Mouse (Mus musculus) intestine, embryonic 14.5 days (tissue): Measurements from ENCODE around the gene Cntrob. TPM values are rescaled to one million over a fixed set of nuclear protein-coding genes. Genes with fewer than 3 reads are reported as not detected.

ENCODE experiments used
- ATAC-seq: fragments of 200-750 bp; cut with Nextera tagmentation; replicated peaks from 2 replicates; pipeline ENCODE4 v1.8.0; 2017; ENCODE audit warnings: low read depth, moderate number of reproducible peaks, moderate TSS enrichment, moderate library complexity; ENCODE audit not compliant: low FRiP score, low TSS enrichment
- DNase-seq: peaks from one replicate; pipeline ENCODE4 v3.0.0-alpha.2; 2018; ENCODE audit warnings: low spot score
- H3K27ac ChIP-seq: fragments of 300-500 bp; sonication (generic); 2 replicates; pipeline ENCODE4 v1.5.1; 2014; ENCODE audit warnings: low read depth, mild to moderate bottlenecking, control low read depth
- H3K27me3 ChIP-seq: fragments of 300-500 bp; sonication (generic); replicated peaks from 2 replicates; pipeline ENCODE4 v1.6.1; 2014; ENCODE audit warnings: low read length, control low read depth; ENCODE audit not compliant: control insufficient read depth, insufficient read depth
- H3K36me3 ChIP-seq: fragments of 300-500 bp; sonication (generic); 2 replicates; pipeline ENCODE4 v1.6.1; 2014; ENCODE audit warnings: low read length, control low read depth; ENCODE audit not compliant: control insufficient read depth, insufficient read depth
- H3K4me1 ChIP-seq: fragments of 300-500 bp; sonication (generic); replicated peaks from 2 replicates; pipeline ENCODE4 v1.6.1; 2014; ENCODE audit warnings: low read length, control low read depth, mixed read lengths; ENCODE audit not compliant: control insufficient read depth, insufficient read depth
- H3K4me2 ChIP-seq: fragments of 300-500 bp; sonication (generic); 2 replicates; pipeline ENCODE4 v1.6.1; 2014; ENCODE audit warnings: low read length
- H3K4me3 ChIP-seq: fragments of 300-500 bp; sonication (generic); 2 replicates; pipeline ENCODE4 v1.5.1; 2014; ENCODE audit warnings: low read depth, low read length, control low read depth, mixed read lengths
- H3K9ac ChIP-seq: fragments of 300-500 bp; sonication (generic); 2 replicates; pipeline ENCODE4 v1.6.1; 2014; ENCODE audit warnings: mild to moderate bottlenecking, low read length
- H3K9me3 ChIP-seq: fragments of 300-500 bp; sonication (generic); 2 replicates; pipeline ENCODE4 v1.6.1; 2016; ENCODE audit warnings: low read length, control low read depth; ENCODE audit not compliant: control insufficient read depth
- WGBS: fragments of 180-500 bp; shearing (Covaris S2); extraction: QIAGEN DNeasy Blood & Tissue Kit; methylation state at CpG from one replicate; pipeline ENCODE4 v1.1.7; 2014; 5-methylcytosine and 5-hydroxymethylcytosine counted together
- polyA plus RNA-seq: library from polyadenylated mRNA; unstranded; fragments of >200 nt; fragmentation: Nextera tagmentation; extraction: Ambion mirVana; gene quantifications from 2 replicates; pipeline ENCODE4 v1.2.1, GENCODE M21; 2014

Cntrob gene
- polyA plus RNA-seq, 1 experiment from 2014 or later = 15.5 TPM

- H3K27me3 ChIP-seq = no peaks in the 10 kb centered on the region
- peaks cover 64% of the 10 kb centered on the region for H3K36me3 ChIP-seq
- no peaks in the 10 kb centered on the region for H3K9me3 ChIP-seq
- H3K4me1 ChIP-seq = peaks cover 26% of the 10 kb centered on the region
- no peak for DNase-seq
- no peak overlapping the region for H3K4me3 ChIP-seq
- no peak for ATAC-seq
- no peak overlapping the region for H3K4me2 ChIP-seq
- no peak overlapping the region for H3K27ac ChIP-seq
- H3K9ac ChIP-seq = no peak overlapping the region
- WGBS = 83% methylated on average over 2 of the region's 2 CpGs
Measured at GRCm38 (mm10) chr11:69362479-69362878, 38.9 kb upstream of the Cntrob start.

- Histone ChIP-seq H3K9me3 (no peaks in the 10 kb centered on the region), H3K27ac (no peak overlapping the region), H3K4me2 (no peak overlapping the region), H3K27me3 (no peaks in the 10 kb centered on the region), H3K36me3 (peaks cover 69% of the 10 kb centered on the region), H3K4me1 (peaks cover 24% of the 10 kb centered on the region), H3K9ac (no peak overlapping the region), H3K4me3 (no peak overlapping the region)
- 74% methylated on average over 7 of the region's 7 CpGs for WGBS
- no peak for ATAC-seq
- DNase-seq = no peak
Measured at GRCm38 (mm10) chr11:69362021-69362420, 38.4 kb upstream of the Cntrob start.

GRCm38 (mm10) chr11:69357690-69358089 lies 34.1 kb upstream of the Cntrob start:
- no peak overlapping the region for H3K4me3 ChIP-seq
- H3K4me2 ChIP-seq = no peak overlapping the region
- no peak for ATAC-seq
- H3K36me3 ChIP-seq = peaks cover 100% of the 10 kb centered on the region
- 88% methylated on average over 12 of the region's 12 CpGs for WGBS
- H3K9me3 ChIP-seq = no peaks in the 10 kb centered on the region
- no peak for DNase-seq
- no peak overlapping the region for H3K9ac ChIP-seq
- H3K27me3 ChIP-seq = no peaks in the 10 kb centered on the region
- H3K27ac ChIP-seq = no peak overlapping the region
- H3K4me1 ChIP-seq = no peaks in the 10 kb centered on the region

- 92% methylated on average over 5 of the region's 5 CpGs for WGBS
- H3K4me2 ChIP-seq = no peak overlapping the region
- ATAC-seq = no peak
- no peaks in the 10 kb centered on the region for H3K4me1 ChIP-seq
- peaks cover 100% of the 10 kb centered on the region for H3K36me3 ChIP-seq
- H3K9ac ChIP-seq = no peak overlapping the region
- H3K27ac ChIP-seq = no peak overlapping the region
- H3K27me3 ChIP-seq = no peaks in the 10 kb centered on the region
- no peaks in the 10 kb centered on the region for H3K9me3 ChIP-seq
- no peak for DNase-seq
- no peak overlapping the region for H3K4me3 ChIP-seq
Measured at GRCm38 (mm10) chr11:69356544-69356943, 33.0 kb upstream of the Cntrob start.

GRCm38 (mm10) chr11:69346441-69346840 lies 22.9 kb upstream of the Cntrob start:
- WGBS = 92% methylated on average over 25 of the region's 26 CpGs
- Histone ChIP-seq H3K27ac (no peak overlapping the region), H3K4me1 (peaks cover 2% of the 10 kb centered on the region; the same call in 1 of the 2 replicates), H3K9me3 (no peaks in the 10 kb centered on the region), H3K27me3 (no peaks in the 10 kb centered on the region), H3K4me2 (no peak overlapping the region), H3K4me3 (no peak overlapping the region), H3K36me3 (peaks cover 86% of the 10 kb centered on the region), H3K9ac (no peak overlapping the region)
- ATAC-seq (no peak), DNase-seq (no peak)

- peak within 1 kb of the TSS; percentile 72 for H3K27ac ChIP-seq
Measured at GRCm38 (mm10) chr11:69340161-69341131, 16.9 kb upstream of the Cntrob start, which contains the start of gene Rnf227. TSS of gene Rnf227 (plus strand) at chr11:69340461.

GRCm38 (mm10) chr11:69334796-69335195 lies 11.2 kb upstream of the Cntrob start:
- no peak for DNase-seq
- H3K4me3 ChIP-seq = no peak overlapping the region
- no peak overlapping the region for H3K27ac ChIP-seq
- no peak overlapping the region for H3K9ac ChIP-seq
- no peaks in the 10 kb centered on the region for H3K9me3 ChIP-seq
- peaks cover 14% of the 10 kb centered on the region for H3K4me1 ChIP-seq
- no peak overlapping the region for H3K4me2 ChIP-seq
- WGBS = 42% methylated on average over 4 of the region's 4 CpGs
- ATAC-seq = no peak
- no peaks in the 10 kb centered on the region for H3K36me3 ChIP-seq
- no peaks in the 10 kb centered on the region for H3K27me3 ChIP-seq

More at GRCm38 (mm10) chr11:69340161-69341131, 16.9 kb upstream of the Cntrob start, which contains the start of gene Rnf227:
- peaks cover 12% of the 10 kb centered on the region; the same call in 1 of the 2 replicates for H3K4me1 ChIP-seq
- H3K4me2 ChIP-seq = peak within 1 kb of the TSS; percentile 72
- H3K27me3 ChIP-seq = no peaks in the 10 kb centered on the region
- H3K9me3 ChIP-seq = no peaks in the 10 kb centered on the region
- DNase-seq (peak; percentile 89), ATAC-seq (peak; percentile 88)
- peaks cover 26% of the 10 kb centered on the region for H3K36me3 ChIP-seq
- H3K4me3 ChIP-seq = peak within 1 kb of the TSS; percentile 52
- H3K9ac ChIP-seq = peak within 1 kb of the TSS; percentile 54
- 1% methylated on average over 99 of the region's 99 CpGs for WGBS

GRCm38 (mm10) chr11:69333922-69334321 lies 10.3 kb upstream of the Cntrob start:
- no peak overlapping the region for H3K27ac ChIP-seq
- no peak overlapping the region for H3K4me3 ChIP-seq
- 65% methylated on average over 3 of the region's 3 CpGs for WGBS
- H3K4me2 ChIP-seq = no peak overlapping the region
- no peak for ATAC-seq
- DNase-seq = no peak
- no peaks in the 10 kb centered on the region for H3K27me3 ChIP-seq
- peaks cover 14% of the 10 kb centered on the region for H3K4me1 ChIP-seq
- no peaks in the 10 kb centered on the region for H3K36me3 ChIP-seq
- H3K9me3 ChIP-seq = no peaks in the 10 kb centered on the region
- no peak overlapping the region for H3K9ac ChIP-seq
